Mouse (Mus musculus) liver, postnatal 0 days (tissue): ENCODE measurements at regions not wholly inside any gene's neighbourhood (a gene's known extent, or its start where the extent isn't known, plus 50 kb on each side); places are given as distances from the start of the nearest gene placed in this dataset.

Experiments used
- CTCF ChIP-seq: sonication (generic); IDR thresholded peaks from 2 replicates; pipeline ENCODE4 v1.5.1; 2016; ENCODE audit warnings: antibody characterized with exemption, low read depth
- EP300 ChIP-seq: IDR thresholded peaks from 2 replicates; pipeline ENCODE4 v1.6.1; 2016; ENCODE audit warnings: antibody characterized with exemption, low read depth, mild to moderate bottlenecking

GRCm38 (mm10) chr4:142578536-142578935 lies 339.3 kb upstream of the Kazn start:
- no peak for TF ChIP-seq EP300
- no peak for TF ChIP-seq CTCF
